Mouse (Mus musculus) forebrain, embryonic 14.5 days (tissue): Measurements from ENCODE around the gene Ccdc91. TPM values are rescaled to one million over a fixed set of nuclear protein-coding genes. Genes with fewer than 3 reads are reported as not detected.

Source experiments
- ATAC-seq: fragments of 200-750 bp; cut with Nextera tagmentation; 2 replicates; pipeline ENCODE4 v1.8.0; 2017; ENCODE audit warnings: mild to moderate bottlenecking, moderate library complexity
- DNase-seq: peaks from one replicate; pipeline ENCODE4 v3.0.0-alpha.2; 2015; ENCODE audit warnings: low spot score
- H3K27ac ChIP-seq: fragments of 300-500 bp; sonication (generic); 2 replicates; pipeline ENCODE4 v1.5.1; 2014; ENCODE audit warnings: low read depth, mild to moderate bottlenecking, control low read depth, low read length, moderate library complexity
- H3K27me3 ChIP-seq: fragments of 300-500 bp; sonication (generic); replicated peaks from 2 replicates; pipeline ENCODE4 v1.6.1; 2014; ENCODE audit warnings: low read length, control low read depth, mixed read lengths; ENCODE audit not compliant: control insufficient read depth, insufficient read depth
- H3K36me3 ChIP-seq: fragments of 300-500 bp; sonication (generic); 2 replicates; pipeline ENCODE4 v1.6.1; 2014; ENCODE audit warnings: low read length, control low read depth; ENCODE audit not compliant: control insufficient read depth, insufficient read depth
- H3K4me1 ChIP-seq: fragments of 300-500 bp; sonication (generic); 2 replicates; pipeline ENCODE4 v1.6.1; 2014; ENCODE audit warnings: antibody characterized with exemption, low read length, control low read depth; ENCODE audit not compliant: control insufficient read depth, insufficient read depth
- H3K4me2 ChIP-seq: fragments of 300-500 bp; sonication (generic); 2 replicates; pipeline ENCODE4 v1.6.1; 2014; ENCODE audit warnings: mild to moderate bottlenecking, control low read depth, low read length
- H3K4me3 ChIP-seq: fragments of 300-500 bp; sonication (generic); 2 replicates; pipeline ENCODE4 v1.5.1; 2014; ENCODE audit warnings: low read depth, low read length, control low read depth
- H3K9ac ChIP-seq: fragments of 300-500 bp; sonication (generic); 2 replicates; pipeline ENCODE4 v1.6.1; 2014; ENCODE audit warnings: mild to moderate bottlenecking, low read length, control low read depth, moderate library complexity
- H3K9me3 ChIP-seq: fragments of 300-500 bp; sonication (generic); replicated peaks from 2 replicates; pipeline ENCODE4 v1.6.1; 2016; ENCODE audit warnings: low read length, control low read depth, mixed read lengths; ENCODE audit not compliant: control insufficient read depth
- WGBS: fragments of 180-500 bp; shearing (Covaris S2); extraction: QIAGEN DNeasy Blood & Tissue Kit; methylation state at CpG from one replicate; pipeline ENCODE4 v1.1.7; 2014; 5-methylcytosine and 5-hydroxymethylcytosine counted together
- polyA plus RNA-seq: library from polyadenylated mRNA; unstranded; fragments of >200 nt; fragmentation: Nextera tagmentation; extraction: Ambion mirVana; gene quantifications from 2 replicates; pipeline ENCODE4 v1.2.1, GENCODE M21; 2014

Ccdc91 gene
- polyA plus RNA-seq, 1 experiment from 2014 or later = 33.7 TPM

GRCm38 (mm10) chr6:147658025-147658424, 182.4 kb downstream of the Ccdc91 start:
- no peaks in the 10 kb centered on the region for H3K27me3 ChIP-seq
- H3K27ac ChIP-seq = no peak overlapping the region
- H3K4me1 ChIP-seq = no peaks in the 10 kb centered on the region
- no peaks in the 10 kb centered on the region for H3K9me3 ChIP-seq
- H3K9ac ChIP-seq = no peak overlapping the region
- DNase-seq (no peak), ATAC-seq (no peak)
- no peaks in the 10 kb centered on the region for H3K36me3 ChIP-seq
- no peak overlapping the region for H3K4me3 ChIP-seq
- no peak overlapping the region for H3K4me2 ChIP-seq

DNA sequence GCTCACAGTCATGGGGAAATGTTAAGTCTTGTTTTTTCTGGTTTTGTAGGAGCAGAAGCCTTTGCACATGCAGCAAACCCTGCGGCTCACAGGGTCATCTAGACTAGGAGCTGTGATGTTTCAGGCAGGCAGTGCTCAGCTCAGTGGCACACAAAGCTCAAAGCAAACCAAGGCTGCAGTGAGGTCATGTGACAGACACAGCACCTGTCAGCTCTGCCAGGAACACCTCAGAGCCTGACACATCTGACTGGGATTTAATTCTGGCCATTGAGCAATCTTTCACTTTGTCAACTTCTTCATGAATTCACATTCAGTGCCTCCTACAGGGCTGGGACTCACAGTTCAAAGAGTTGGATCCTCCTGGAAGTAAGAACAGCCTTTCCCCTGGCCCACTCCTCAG, 185.1 kb downstream of the Ccdc91 start:
- DNase-seq = no peak
- Histone ChIP-seq H3K36me3 (no peaks in the 10 kb centered on the region), H3K27me3 (no peaks in the 10 kb centered on the region), H3K9ac (no peak overlapping the region), H3K4me1 (no peaks in the 10 kb centered on the region), H3K27ac (no peak overlapping the region), H3K4me3 (no peak overlapping the region), H3K9me3 (no peaks in the 10 kb centered on the region), H3K4me2 (no peak overlapping the region)
- WGBS = 74% methylated on average over 1 of the region's 1 CpGs
- no peak for ATAC-seq

- Histone ChIP-seq H3K9me3 (no peaks in the 10 kb centered on the region), H3K4me1 (no peaks in the 10 kb centered on the region), H3K36me3 (no peaks in the 10 kb centered on the region), H3K27ac (no peak overlapping the region), H3K27me3 (no peaks in the 10 kb centered on the region), H3K9ac (no peak overlapping the region), H3K4me3 (no peak overlapping the region), H3K4me2 (no peak overlapping the region)
- DNase-seq (no peak), ATAC-seq (no peak)
- WGBS = 85% methylated on average over 4 of the region's 4 CpGs
Measured at GRCm38 (mm10) chr6:147661841-147662240, 186.2 kb downstream of the Ccdc91 start.

- H3K9ac ChIP-seq = no peak overlapping the region
- H3K4me3 ChIP-seq = no peak overlapping the region
- H3K4me2 ChIP-seq = no peak overlapping the region
- no peak overlapping the region for H3K27ac ChIP-seq
- no peaks in the 10 kb centered on the region for H3K4me1 ChIP-seq
- H3K27me3 ChIP-seq = no peaks in the 10 kb centered on the region
- H3K36me3 ChIP-seq = no peaks in the 10 kb centered on the region
- ATAC-seq (no peak), DNase-seq (no peak)
- 73% methylated on average over 2 of the region's 2 CpGs for WGBS
- H3K9me3 ChIP-seq = no peaks in the 10 kb centered on the region
Measured at GRCm38 (mm10) chr6:147662610-147663009, 187.0 kb downstream of the Ccdc91 start.

DNA sequence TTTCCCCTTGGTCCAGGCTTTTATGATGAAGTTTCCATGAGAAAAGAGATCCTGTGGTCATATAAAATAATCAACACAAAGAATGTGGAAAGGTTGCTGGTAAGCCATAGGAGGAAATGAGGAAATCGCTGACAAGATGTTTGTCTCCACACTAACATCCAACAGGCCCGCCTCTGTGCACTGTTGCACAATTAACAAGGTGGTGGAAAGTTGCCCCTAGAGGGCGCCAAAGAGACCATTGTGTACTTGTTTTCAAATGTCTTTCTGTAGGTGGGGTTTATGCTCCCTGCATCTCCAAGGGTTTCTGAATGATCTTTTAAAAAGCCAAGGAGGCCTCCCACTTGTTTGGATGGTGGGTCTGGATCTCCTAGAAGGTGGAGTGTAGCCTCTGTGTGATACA, 188.7 kb downstream of the Ccdc91 start:
- Histone ChIP-seq H3K4me2 (no peak overlapping the region), H3K9ac (no peak overlapping the region), H3K27me3 (no peaks in the 10 kb centered on the region), H3K27ac (no peak overlapping the region), H3K4me1 (no peaks in the 10 kb centered on the region), H3K9me3 (no peaks in the 10 kb centered on the region), H3K36me3 (no peaks in the 10 kb centered on the region), H3K4me3 (no peak overlapping the region)
- DNase-seq (peak; percentile 49), ATAC-seq (no peak)
- WGBS = 49% methylated on average over 3 of the region's 3 CpGs

- WGBS = 93% methylated on average over 1 of the region's 1 CpGs
- H3K4me1 ChIP-seq = no peaks in the 10 kb centered on the region
- no peak overlapping the region for H3K27ac ChIP-seq
- no peaks in the 10 kb centered on the region for H3K9me3 ChIP-seq
- DNase-seq (no peak), ATAC-seq (no peak)
- no peaks in the 10 kb centered on the region for H3K36me3 ChIP-seq
- H3K4me3 ChIP-seq = no peak overlapping the region
- H3K4me2 ChIP-seq = no peak overlapping the region
- no peak overlapping the region for H3K9ac ChIP-seq
- H3K27me3 ChIP-seq = no peaks in the 10 kb centered on the region
Measured at GRCm38 (mm10) chr6:147671366-147671765, 195.7 kb downstream of the Ccdc91 start.

DNA sequence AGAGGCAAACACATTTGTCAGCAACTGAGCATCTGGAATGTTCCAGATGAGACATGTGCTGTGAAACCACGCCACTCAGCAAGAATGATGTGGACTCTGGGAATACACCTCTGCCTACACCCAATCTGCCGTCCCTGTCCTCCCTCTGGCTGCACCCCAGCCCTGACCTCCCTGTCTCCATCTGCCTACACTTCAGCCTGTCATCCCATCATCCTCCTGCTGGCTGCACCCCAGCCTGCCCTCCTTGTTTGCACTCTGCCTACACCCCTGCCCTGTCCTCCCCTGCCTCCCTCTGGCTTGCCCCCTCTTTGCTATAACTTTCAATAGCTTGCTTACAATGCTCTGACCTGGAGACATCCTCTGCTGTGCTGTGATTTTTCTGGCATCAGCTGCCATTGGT, 196.9 kb downstream of the Ccdc91 start:
- WGBS = 90% methylated on average over 2 of the region's 2 CpGs
- Histone ChIP-seq H3K9me3 (no peaks in the 10 kb centered on the region), H3K4me2 (no peak overlapping the region), H3K4me3 (no peak overlapping the region), H3K4me1 (no peaks in the 10 kb centered on the region), H3K9ac (no peak overlapping the region), H3K36me3 (no peaks in the 10 kb centered on the region), H3K27ac (no peak overlapping the region), H3K27me3 (no peaks in the 10 kb centered on the region)
- DNase-seq (no peak), ATAC-seq (no peak)

DNA sequence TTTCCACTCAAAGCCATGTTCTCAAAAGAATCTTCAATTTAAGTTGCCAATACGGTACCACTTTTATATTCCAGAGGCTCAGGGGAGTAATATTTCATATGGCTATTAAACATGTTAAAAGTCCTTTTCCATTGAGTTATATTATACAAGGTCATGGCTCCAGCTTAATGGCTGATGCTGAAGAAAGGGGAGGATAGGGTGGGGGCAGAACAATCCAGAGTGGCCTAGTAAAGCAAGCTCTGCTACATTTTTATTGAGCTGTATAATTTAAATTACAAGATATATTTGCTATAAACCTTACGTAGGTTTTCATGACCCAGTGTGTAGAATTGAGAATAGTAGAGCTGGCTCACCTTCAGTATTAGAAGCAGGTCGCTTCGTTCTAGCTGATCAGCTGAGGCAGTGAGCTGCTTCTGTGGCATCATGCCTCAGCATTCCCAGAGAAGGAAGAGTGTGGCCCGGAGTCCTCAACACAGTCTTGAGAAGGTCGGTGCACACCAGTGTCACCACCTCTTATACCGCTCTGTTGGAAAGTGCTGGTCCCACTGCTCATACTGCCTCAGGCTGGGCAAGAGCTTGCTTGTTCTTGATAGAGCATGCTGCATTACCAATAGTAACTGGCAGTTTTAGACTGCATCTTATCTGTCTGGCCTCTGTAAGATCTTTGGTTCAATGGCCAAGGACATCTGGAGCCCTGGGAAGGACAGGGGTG, 199.6 kb downstream of the Ccdc91 start:
- no peak overlapping the region for H3K9ac ChIP-seq
- H3K36me3 ChIP-seq = no peaks in the 10 kb centered on the region
- DNase-seq (no peak), ATAC-seq (no peak)
- no peak overlapping the region for H3K4me2 ChIP-seq
- no peaks in the 10 kb centered on the region for H3K4me1 ChIP-seq
- H3K9me3 ChIP-seq = no peaks in the 10 kb centered on the region
- H3K27me3 ChIP-seq = no peaks in the 10 kb centered on the region
- 97% methylated on average over 7 of the region's 7 CpGs for WGBS
- no peak overlapping the region for H3K27ac ChIP-seq
- no peak overlapping the region for H3K4me3 ChIP-seq

DNA sequence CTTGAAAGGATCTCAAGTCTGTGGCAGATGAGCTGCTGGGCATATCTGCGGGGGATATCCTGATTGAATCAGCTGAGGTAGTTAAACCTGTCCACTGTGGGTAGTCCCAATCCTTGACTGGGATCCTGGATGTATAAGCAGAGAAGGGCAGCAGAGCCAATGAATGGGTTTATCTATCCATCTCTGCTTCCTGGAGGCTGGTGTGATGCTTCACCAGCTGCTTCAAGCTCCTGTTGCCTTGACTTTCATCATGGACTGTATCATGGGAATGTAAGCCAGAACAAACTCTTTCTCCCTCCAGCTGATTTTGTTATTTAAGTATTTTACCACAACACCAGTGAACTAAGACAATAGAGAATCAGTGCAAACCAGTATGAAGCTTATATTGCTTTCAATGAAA, 200.6 kb downstream of the Ccdc91 start:
- no peaks in the 10 kb centered on the region for H3K36me3 ChIP-seq
- no peak for DNase-seq
- H3K9ac ChIP-seq = no peak overlapping the region
- no peak overlapping the region for H3K27ac ChIP-seq
- 100% methylated on average over 1 of the region's 1 CpGs for WGBS
- no peak for ATAC-seq
- H3K4me3 ChIP-seq = no peak overlapping the region
- H3K4me1 ChIP-seq = no peaks in the 10 kb centered on the region
- no peak overlapping the region for H3K4me2 ChIP-seq
- H3K9me3 ChIP-seq = no peaks in the 10 kb centered on the region
- H3K27me3 ChIP-seq = no peaks in the 10 kb centered on the region
